8 mouse cellular contexts compared by ENCODE assay signal in the genomic region with DNA sequence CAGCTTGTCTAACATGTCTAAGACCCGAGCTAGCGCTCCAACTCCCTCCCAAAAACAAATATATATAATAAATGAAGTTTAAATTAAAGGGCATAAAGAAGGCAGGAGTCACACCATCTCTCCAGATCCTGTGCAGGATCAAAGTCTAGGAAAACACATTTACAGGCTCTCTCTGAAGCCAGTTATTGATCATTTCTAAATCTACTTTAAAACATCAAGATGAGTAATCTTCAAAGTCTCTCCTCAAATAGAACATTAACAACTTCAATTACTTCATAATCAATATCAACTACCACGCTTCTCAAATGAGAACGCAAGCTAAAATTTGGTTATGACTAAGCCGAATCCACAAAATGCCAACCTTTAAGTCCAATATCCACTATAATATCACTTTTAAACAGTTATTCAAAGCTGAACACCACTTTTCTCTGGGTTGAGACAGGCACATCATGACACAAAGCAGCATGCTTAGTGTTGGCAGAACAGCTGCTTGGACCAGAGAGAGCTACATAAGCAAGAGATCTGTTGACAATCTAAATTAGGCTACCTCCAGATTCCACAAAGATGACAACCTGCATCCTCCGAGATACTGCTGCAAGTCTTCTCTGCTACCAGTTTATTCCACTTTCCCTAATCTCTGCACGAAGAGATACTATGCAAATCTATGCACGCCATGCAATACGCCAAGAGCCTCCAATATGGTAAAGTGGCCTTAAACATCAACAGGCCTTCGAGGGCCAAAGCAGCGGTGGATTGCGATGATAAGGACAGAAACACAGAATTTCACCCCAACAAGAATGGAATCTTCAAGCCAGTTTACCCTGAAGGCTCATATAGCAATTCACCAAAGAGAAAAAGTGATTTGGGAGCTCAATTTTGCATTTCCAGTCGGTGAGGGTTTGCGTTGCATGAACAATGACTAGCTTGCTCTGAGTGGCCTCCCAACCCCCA. TPM values are rescaled to one million over a fixed set of nuclear protein-coding genes. Genes with fewer than 3 reads are reported as not detected.
DNase-seq lines count a peak whose midpoint lies in the region; ATAC-seq and TF ChIP-seq lines count a peak whose summit lies in the region.

No protein-coding gene starts in this region.

- TF ChIP-seq EP300 in ES-Bruce4 (IDR thresholded peaks at IDR 0.05; ENCODE audit: insufficient read depth, low read depth, low read length), result no peak

- WGBS in heart, embryonic 13.5 days, result 30% methylated on average over 14 of the region's 14 CpGs
- 26% methylated on average over 14 of the region's 14 CpGs for WGBS in forebrain, embryonic 13.5 days
- WGBS in liver, embryonic 15.5 days (ENCODE audit: insufficient replicate concordance), result 44% methylated on average over 14 of the region's 14 CpGs

- DNase-seq in heart, adult 9 months (ENCODE audit: low spot score in 2 of 2), result no peak
- DNase-seq in frontal cortex, postnatal 10 days (ENCODE audit: low spot score in 2 of 2), result no peak
- DNase-seq in urinary bladder, postnatal 25 days (ENCODE audit: low spot score), result no peak
- DNase-seq in cerebellum, adult 8-10 months, result no peak

- H3K9me3 ChIP-seq in heart, embryonic 13.5 days, result no peaks in the 10 kb centered on the region
- H3K9me3 ChIP-seq in ES-Bruce4 (replicated peaks; ENCODE audit: control insufficient read depth, insufficient read depth, low read length, poor library complexity, severe bottlenecking), result no peaks in the 10 kb centered on the region
- no peaks in the 10 kb centered on the region for H3K9me3 ChIP-seq in forebrain, embryonic 13.5 days (replicated peaks)
- H3K9me3 ChIP-seq in liver, embryonic 15.5 days (replicated peaks), result no peaks in the 10 kb centered on the region

- peak overlapping the region; percentile 91 for H3K4me3 ChIP-seq in heart, embryonic 13.5 days
- peak overlapping the region; percentile 85 for H3K4me3 ChIP-seq in ES-Bruce4 (ENCODE audit: low read depth, low read length)
- peak overlapping the region; percentile 99 for H3K4me3 ChIP-seq in forebrain, embryonic 13.5 days
- peak overlapping the region; percentile 75 for H3K4me3 ChIP-seq in liver, embryonic 15.5 days (replicated peaks)

- H3K4me2 ChIP-seq in heart, embryonic 13.5 days, result peak overlapping the region; percentile 78
- peak overlapping the region; percentile 84 for H3K4me2 ChIP-seq in forebrain, embryonic 13.5 days
- peak overlapping the region; percentile 98 for H3K4me2 ChIP-seq in liver, embryonic 15.5 days

- TF ChIP-seq CTCF in ES-Bruce4 (IDR thresholded peaks at IDR 0.05; ENCODE audit: low read depth, low read length), result no peak

- H3K36me3 ChIP-seq in heart, embryonic 13.5 days, result no peaks in the 10 kb centered on the region
- H3K36me3 ChIP-seq in ES-Bruce4 (ENCODE audit: control insufficient read depth, insufficient read depth, low read length, poor library complexity, severe bottlenecking), result no peaks in the 10 kb centered on the region
- no peaks in the 10 kb centered on the region for H3K36me3 ChIP-seq in forebrain, embryonic 13.5 days (ENCODE audit: poor library complexity, severe bottlenecking)
- no peaks in the 10 kb centered on the region for H3K36me3 ChIP-seq in liver, embryonic 15.5 days (replicated peaks)

- no peaks in the 10 kb centered on the region for H3K27me3 ChIP-seq in heart, embryonic 13.5 days (replicated peaks)
- no peaks in the 10 kb centered on the region for H3K27me3 ChIP-seq in ES-Bruce4 (ENCODE audit: control insufficient read depth, insufficient read depth, low read length, poor library complexity, severe bottlenecking)
- no peaks in the 10 kb centered on the region for H3K27me3 ChIP-seq in forebrain, embryonic 13.5 days
- peaks cover 39% of the 10 kb centered on the region for H3K27me3 ChIP-seq in liver, embryonic 15.5 days

- TF ChIP-seq POLR2A in ES-Bruce4 (IDR thresholded peaks at IDR 0.05; ENCODE audit: insufficient read depth, low read length), result no peak

- peak overlapping the region; percentile 99 for H3K9ac ChIP-seq in heart, embryonic 13.5 days
- peak overlapping the region; percentile 76 for H3K9ac ChIP-seq in ES-Bruce4 (ENCODE audit: low read depth, poor library complexity, severe bottlenecking)
- H3K9ac ChIP-seq in forebrain, embryonic 13.5 days, result peak overlapping the region; percentile 99
- peak overlapping the region; percentile 72; the same call in 1 of the 2 replicates for H3K9ac ChIP-seq in liver, embryonic 15.5 days

- peaks cover 55% of the 10 kb centered on the region for H3K4me1 ChIP-seq in heart, embryonic 13.5 days
- H3K4me1 ChIP-seq in ES-Bruce4 (ENCODE audit: control insufficient read depth, insufficient read depth, low read length), result peaks cover 4% of the 10 kb centered on the region
- peaks cover 59% of the 10 kb centered on the region for H3K4me1 ChIP-seq in forebrain, embryonic 13.5 days
- peaks cover 35% of the 10 kb centered on the region for H3K4me1 ChIP-seq in liver, embryonic 15.5 days (replicated peaks)

- ATAC-seq in heart, embryonic 13.5 days (ENCODE audit: extremely low read depth, insufficient number of reproducible peaks, low FRiP score, low TSS enrichment), result no peak
- ATAC-seq in forebrain, embryonic 13.5 days, result no peak
- no peak for ATAC-seq in liver, embryonic 15.5 days (ENCODE audit: insufficient read depth)

- H3K27ac ChIP-seq in heart, embryonic 13.5 days (replicated peaks), result peak overlapping the region; percentile 96
- no peak overlapping the region for H3K27ac ChIP-seq in ES-Bruce4 (ENCODE audit: insufficient read depth, low read length)
- H3K27ac ChIP-seq in forebrain, embryonic 13.5 days, result peak overlapping the region; percentile 98
- 0 out of 2 replicates have a peak overlapping the region, but pooled peaks have one; percentile 9 for H3K27ac ChIP-seq in liver, embryonic 15.5 days (replicated peaks)

RNA-seq across cellular contexts. Expression of gene Kif1b, which starts 1.5 kb away (rescaled TPM):
- 37.8 and 39.9 TPM in 2 replicates for polyA plus RNA-seq in heart, embryonic 13.5 days (2015; fragmentation: Nextera tagmentation; extraction: Ambion mirVana)
- 40.0 and 54.7 TPM in 2 replicates for polyA plus RNA-seq in ES-Bruce4 (2011; ENCODE audit: insufficient read depth, insufficient read length, low read depth, missing spikeins)
- 136 TPM in 2 replicates for polyA plus RNA-seq in forebrain, embryonic 13.5 days (2015; fragmentation: Nextera tagmentation; extraction: Ambion mirVana)
- 5.6 and 6.0 TPM in 2 replicates for polyA plus RNA-seq in liver, embryonic 15.5 days (2015; fragmentation: Nextera tagmentation; extraction: Ambion mirVana)
